Mouse (Mus musculus) ZHBTc4 (cell line): ENCODE measurements around the gene Eml5.

Experiments used
- DNase-seq: peaks from one replicate; pipeline ENCODE4 v3.0.0-alpha.2; 2011; ENCODE audit warnings: low read depth, low spot score

Gene Eml5

DNA sequence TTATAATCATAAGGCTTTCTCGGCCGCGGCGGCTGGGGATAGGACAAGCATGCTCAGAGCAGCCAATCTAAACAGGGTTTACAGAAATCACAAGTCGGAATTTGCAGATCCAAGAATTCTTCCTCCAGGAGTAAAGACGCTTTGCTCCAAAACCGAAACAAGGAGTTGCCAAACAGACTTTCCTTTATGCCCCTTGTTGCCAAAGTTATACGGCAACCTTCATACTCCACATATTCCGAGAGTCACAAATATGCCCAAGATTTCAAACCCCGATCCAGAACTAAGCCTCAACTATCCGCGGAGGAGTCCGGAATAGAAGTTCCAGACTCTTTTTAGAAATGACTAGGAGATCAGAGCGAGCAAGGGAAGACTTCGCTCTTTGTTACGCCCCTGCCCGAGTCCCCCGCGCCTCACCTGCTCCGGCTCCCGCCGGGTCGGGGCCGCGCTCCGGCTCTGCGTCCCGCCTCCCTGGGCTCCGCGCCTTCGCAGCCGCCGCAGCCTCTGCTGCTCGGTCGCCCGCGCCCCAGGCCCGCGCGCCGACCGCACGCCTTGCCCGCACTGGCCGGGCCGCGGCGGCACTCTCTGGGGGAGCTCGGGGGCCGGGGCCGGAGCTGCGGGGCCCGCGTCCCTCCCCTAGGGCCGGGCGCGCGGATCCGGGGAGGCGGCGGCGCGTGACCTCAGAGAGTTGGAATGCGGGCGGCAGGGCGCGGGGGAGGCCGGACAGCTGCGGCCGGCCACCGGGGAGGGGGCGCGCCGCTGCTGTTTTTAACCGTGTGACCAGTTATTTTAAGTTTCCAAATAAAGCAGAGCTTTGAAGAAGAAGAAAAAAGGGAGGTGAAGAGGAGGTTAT is 164.1 kb downstream of the Eml5 start, which contains the start of gene Ptpn21:
Gene Ptpn21 (minus strand): TSS at position 455 of the 850 bp plus-strand sequence.
- DNase-seq, result peak; percentile 77
